Mouse (Mus musculus): ENCODE measurements around the gene Tdrd12.
A peak's percentile ranks its signal among the peaks of the same experiment; 100 is the strongest.
"Not testable (repeated sequence)": the region's sequence is repeated elsewhere in the genome, so short reads cannot be mapped to it uniquely, and the experiment has no call there.

The Tdrd12 gene

DNA sequence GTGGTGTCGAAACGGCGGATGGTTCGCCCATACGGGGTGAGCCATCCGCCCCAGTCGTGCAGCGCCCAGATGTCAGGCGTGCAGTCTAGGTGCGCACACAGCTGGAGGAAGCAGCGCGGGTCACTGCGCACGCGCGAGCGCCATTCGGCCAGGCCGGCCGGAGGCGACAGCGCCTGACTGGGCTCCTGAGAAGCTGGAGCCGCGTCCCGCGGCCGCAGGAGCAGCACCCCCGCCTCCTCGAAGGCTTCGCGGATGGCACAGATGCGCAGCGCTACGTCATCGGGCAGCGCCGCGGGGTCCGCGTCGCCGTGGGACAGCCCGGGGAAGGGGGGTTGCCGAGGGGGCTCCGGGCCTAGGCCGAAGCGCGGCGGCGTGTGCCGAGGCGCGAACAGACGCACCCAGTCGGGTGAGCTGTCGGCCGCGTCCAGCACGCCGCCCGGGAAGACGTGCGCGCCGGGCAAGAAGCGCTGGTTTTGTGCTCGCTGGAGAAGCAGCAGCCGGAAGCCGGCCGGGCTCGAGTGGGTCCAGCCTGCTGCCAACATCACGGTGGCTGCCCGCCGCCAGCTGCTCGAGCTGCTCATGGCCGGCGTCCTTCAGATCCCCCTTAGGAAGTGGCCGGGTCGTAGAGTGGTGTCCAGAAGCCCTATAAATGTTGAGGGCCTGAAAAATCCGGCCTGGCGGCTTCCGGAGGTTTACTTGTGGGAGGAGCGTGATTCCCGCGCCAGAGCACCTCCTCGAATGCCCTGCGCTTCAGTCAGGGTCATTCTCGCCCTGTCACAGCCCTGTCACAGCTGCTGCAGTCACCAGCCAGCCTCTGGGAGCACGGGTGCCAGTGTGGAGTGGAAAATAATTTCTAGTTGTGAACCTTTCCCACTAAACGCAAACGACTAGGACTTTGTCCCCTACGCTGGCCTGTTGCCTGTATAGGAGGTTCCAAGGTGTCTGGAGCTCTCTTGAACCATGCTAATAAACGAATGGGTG is 18.0 kb upstream of the Tdrd12 start:
- peak; percentile 78 to 80 for DNase-seq (ENCODE audit: low spot score in 2 of 2)

DNA sequence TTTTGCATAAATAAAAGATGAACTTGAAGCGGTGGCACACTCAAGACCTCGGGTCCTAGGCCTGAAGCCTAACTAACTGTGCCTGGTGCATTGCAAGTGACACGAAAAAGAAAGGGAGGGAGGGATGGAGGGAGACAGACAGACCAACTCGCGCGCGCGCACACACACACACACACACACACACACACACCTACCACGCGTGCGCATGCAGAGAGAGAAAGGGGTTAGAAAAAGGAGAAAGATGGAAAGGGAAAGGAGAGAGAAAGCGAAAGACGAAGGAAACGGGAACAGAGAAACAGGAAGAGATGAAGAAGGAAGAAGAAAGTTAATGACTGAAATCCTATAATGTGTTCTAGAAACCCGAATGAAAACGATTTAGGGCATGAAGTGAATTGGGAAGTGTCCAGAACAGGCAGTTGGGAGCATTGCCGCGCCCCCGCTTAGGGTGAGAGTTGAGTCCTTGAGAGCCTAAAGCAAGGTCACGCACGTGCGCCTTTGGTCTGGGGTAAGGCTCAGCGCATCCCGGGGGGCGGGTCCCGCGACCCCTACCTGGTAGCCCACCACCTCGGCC is 17.1 kb upstream of the Tdrd12 start:
- DNase-seq (ENCODE audit: low spot score in 2 of 2): peak; percentile 17 to 27

DNA sequence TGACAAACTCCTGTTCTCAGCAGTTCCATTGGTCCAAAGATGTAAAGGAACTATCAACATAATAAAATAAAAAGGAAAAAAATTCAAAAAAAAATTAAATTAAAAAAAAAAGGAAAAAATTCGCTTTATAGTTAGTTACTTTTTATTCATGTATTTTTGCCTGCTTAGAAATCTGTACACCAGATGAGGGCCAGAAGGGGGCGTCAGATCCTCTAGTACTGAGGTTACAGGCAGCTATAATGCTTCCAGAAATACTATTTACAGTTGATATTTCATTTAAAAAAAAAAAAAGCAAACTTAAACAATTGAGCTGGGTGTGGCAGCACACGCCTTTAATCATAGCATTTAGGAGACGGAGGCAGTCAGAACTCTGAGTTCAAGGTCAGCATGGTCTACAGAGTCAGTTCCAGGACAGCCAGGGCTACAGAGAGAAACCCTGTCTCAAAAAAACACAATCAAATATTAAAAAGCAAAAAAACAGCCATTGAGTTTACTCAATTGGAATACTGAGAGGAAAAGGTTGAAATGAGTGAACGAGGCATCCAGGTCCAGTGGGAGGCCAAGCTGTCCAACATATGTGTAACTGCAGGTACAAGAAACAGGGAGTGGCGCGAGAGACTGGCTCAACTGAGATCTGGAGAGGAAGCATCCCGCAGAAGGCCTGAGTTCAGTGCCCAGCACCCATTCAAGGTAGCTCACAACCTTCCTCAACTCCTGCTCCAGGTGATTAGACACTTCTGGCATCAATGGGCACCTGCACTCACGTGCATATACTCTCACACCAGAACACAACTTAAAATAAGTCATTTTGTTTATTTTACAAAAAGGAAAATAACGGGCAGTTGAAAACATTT is 16.4 kb upstream of the Tdrd12 start:
- peak; percentile 9 to 33 for DNase-seq (ENCODE audit: low spot score in 2 of 2)

DNA sequence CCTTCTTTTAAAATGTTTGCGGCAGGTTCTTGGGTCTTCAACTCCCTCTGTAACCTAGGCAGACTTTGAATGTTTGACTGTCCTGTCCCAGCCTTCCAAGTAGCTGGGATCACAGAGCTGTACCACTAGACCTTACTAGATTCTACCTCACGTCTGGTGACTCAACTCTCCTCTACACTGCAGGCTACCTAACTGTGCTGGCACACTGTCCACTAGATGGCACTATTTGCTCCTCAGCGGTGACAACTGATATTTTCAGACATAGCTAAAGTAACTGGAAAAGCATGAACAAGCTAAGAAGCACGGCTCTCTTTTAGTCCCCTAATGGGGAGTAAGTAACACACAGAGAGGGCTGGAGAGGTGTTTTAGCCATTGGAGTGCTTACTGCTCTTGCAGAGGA is 8.3 kb upstream of the Tdrd12 start:
- peak; percentile 29 to 66 for DNase-seq (ENCODE audit: low spot score in 2 of 2)

DNA sequence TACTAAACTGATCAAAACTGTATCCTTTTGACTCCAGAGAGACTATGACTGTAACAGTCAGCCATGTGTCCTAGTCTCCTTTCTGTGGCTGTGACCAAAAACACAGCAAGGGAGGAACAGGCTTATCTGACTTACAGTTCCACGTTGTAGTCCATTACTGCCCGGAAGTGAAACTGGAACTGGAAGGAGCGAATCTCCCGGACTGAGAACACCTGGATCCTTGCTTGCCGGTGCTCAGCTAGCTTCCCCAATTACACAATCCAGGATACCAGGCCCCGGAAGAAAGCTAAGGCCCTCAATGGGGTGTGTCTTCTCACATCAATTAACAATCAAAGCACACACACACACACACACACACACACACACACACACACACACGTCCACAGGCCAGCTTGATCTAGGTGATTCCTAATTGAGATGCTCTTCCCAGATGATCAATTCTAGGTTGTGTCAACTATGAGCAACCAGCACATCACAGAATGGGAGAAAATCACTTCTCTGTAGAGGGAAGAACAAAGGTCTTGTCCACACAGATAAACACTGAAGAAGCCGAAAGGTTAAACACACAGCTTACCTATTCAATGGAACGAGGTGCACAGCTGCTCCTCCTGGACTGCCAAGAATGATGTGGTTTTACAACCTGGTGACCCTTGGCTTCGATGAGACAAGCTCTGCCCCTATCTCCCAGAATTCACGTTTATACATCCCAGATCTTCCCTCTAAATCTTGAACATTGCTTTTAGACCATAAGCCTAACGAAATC is 1.6 kb downstream of the Tdrd12 start:
- no peak for DNase-seq (ENCODE audit: low spot score in 2 of 2)

DNA sequence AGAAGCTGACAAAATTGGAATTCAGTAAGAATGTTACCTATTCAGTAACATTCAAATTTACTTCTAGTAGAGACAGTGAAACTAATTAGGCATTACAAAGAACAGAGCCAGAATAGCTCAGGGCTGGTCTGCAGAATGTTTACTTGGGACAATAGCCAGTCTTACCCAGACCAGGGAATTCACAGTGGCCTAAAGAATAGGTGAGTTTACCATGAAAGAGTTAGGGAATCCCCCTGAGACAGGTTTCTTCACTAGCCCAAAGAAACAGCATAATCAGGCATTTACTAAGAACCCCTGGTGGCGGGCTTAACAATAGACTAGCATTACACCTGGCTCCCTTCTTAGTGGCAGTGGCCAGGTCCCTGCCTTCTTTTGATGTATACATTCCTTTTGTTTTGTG is 7.0 kb downstream of the Tdrd12 start:
- not testable (repeated sequence) for DNase-seq (ENCODE audit: low spot score in 2 of 2)

DNA sequence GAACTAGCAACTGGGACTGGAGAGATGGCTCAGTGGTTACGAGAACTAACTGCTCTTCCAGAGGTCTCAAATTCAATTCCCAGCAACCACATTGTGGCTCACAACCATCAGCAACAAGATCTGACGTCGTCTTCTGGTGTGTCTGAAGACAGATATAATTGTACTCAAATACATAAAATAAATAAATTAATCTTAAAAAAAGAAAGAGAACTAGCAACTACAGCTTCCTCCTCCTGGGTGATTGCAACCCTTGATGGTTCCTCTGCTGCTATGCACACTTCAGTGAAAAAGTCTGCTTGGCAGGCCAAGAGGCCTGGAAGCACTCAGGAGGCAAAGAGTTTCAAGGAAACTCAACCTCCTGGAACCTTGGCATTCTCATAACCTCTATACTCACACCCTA is 7.5 kb downstream of the Tdrd12 start:
- DNase-seq (ENCODE audit: low spot score in 2 of 2): no peak

DNA sequence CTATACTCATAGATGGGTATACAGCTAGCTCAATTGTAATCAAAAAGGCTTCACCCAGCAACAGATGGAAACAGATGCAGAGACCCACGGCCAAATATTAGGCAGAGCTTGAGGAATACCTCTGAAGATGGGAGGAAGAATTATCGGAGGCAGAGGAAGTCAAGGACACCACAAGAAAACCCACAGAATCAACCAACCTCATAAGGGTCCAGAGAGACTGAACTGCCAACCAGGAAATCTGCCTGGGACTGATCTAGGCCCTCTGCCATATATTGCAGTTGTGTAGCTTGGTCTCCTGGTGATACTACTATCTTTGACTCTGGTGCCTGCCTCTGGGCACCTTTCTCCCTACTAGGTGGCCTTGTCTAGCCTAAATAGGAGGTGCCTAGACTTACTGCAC is 10.8 kb downstream of the Tdrd12 start:
- DNase-seq (ENCODE audit: low spot score in 2 of 2): no peak

DNA sequence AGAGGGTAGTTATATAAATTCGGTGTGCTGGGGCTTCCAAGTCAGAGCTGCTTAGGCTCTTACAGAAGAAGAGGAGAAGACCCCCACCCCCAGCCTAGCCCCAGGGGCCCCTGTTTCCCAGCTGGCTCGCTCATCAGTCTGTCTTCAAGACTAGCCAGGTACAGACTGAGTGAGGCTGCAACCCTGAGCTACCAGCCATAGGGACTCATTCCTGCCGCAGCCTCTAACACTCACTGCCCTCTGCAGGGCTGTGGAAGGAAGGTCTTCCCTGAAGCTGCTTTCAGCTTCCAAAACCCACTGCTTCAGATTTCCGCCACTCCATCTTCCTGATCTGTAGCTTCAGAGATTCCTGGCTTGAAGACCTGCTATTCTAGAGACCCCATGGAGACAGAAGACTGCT is 35.5 kb downstream of the Tdrd12 start:
- DNase-seq (ENCODE audit: low spot score in 2 of 2): no peak

DNA sequence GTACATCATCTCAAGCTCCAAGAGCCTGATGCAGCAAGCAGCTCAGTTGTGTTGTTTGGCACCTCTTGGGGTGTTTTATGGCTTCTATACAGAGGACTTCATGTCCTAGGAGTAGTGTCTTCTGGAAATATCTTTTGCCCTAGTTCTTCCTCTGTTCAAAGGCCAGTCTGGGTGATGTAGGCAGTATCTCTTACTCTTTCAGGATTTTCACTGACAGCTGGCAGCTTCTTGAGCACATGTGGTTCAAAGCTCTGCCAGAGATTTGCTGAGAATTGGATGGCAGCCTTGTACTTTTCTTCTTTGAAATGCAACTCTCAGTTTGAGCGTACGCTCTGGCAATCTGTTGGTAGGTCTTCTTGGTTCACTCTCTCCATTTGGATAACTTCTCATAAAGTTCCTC is 40.0 kb downstream of the Tdrd12 start:
- DNase-seq (ENCODE audit: low spot score in 2 of 2): no peak

DNA sequence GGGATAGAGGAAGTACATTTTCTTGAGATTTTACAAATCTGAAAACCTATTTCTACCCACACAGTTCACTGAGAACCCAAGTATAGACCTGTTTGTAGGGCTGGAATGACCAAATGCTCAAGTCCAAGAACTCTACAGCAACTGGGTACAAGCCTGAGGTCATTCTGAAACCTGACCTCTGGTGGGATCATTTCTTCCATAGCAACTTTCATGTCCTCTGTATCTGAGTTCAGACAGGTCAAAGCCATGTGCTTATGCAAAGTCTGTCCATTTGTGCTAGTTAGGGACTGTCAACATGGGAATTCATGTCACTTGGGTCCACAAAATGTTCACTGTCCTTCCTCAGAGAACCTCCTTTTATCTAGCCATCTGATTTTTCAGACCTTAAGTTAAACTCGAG is 46.5 kb downstream of the Tdrd12 start:
- no peak for DNase-seq (ENCODE audit: low spot score in 2 of 2)

DNA sequence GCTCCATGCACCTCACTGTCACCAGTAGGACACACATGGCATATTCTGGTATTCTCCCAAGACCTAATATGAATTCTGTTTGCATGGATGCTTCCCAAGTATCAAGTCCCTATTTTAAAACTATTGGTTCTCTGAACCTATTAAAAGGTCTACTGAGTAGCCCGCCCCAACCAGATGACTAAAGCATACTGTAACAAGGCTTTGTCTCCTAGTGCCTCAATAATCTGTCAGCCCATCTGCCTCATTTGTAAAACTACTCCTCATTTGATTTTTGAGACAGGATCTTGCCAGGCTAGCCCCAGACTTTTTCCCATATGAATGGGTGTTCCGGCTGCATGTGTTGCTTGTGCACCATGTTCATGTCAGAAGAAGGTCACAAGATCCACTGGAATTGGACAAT is 47.4 kb downstream of the Tdrd12 start:
- DNase-seq (ENCODE audit: low spot score in 2 of 2): no peak

DNA sequence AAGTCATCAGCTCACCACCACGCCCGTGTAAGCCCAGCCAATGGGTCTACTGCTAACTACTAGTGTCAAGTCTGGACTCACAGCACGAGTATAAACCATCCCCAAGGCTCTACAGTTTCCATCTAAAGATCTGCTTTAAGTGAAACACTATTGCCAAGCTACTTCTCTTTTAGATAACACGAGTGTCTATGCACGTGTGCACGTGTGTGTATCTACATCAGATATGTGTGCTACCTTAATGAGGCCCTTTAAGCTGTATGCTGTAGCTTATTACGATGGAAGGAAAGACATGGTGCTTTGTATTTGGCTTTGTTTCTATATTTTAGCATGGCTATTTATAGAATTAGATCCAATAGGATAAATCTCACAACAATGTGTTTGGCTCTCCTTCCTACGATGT is 51.0 kb downstream of the Tdrd12 start:
- no peak for DNase-seq (ENCODE audit: low spot score in 2 of 2)

DNA sequence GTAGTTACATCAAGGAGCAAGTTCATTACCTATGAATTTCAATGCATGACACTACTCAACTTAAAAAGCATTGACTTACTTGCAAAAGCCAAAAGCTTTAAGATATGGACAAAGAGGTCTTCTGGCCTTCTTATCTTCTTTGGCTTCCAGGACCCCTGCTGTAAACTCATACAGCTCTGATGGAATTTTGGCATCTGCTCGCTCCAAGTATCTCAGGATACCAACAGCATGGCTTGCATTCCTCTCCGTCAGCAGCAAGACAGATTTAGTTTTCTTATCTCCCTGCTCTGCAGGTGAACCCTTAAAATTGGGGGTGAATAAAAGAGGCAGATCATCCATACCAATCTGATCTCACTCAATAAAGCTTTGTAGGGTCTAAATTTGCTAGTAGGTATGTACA is 52.4 kb downstream of the Tdrd12 start:
- DNase-seq (ENCODE audit: low spot score in 2 of 2): no peak

DNA sequence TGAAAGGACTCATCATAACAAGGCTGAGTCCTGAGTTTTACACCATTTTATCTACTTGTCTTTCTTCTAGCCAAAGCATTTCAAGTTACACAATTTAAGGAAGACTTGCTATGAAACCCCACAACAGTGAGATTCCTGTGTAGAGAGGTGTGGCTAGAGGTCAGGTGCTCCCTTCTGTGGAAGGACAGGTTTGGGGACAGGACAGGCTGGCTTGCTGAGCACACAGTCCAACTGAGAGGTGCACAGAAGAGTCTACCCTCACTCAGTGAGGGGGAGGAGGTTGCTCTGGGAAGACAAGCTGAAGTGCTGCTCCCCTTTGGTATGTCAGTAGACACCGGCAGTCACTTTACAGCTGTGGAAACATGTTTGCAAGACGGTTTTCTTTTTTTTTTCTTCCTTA is 61.1 kb downstream of the Tdrd12 start:
- no peak for DNase-seq (ENCODE audit: low spot score in 2 of 2)

DNA sequence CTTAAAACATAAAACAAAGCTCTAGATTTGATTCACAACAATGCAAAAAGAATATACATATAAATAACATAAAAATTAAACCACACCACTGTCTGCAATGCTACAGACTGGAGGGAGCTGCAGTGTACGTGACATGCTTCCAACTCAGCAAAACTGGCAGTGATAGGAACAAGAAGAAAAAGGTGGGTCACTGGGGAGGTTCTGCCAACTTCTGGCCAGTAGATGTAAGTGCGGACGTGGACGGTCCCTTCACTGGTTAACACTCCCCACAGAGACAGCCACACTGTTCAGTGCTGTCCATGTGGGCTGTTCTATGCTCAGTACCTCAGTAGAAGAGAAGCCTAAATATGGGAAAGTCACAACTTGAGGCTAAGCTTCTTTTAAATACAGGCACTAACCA is 66.8 kb downstream of the Tdrd12 start:
- DNase-seq (ENCODE audit: low spot score in 2 of 2): no peak

DNA sequence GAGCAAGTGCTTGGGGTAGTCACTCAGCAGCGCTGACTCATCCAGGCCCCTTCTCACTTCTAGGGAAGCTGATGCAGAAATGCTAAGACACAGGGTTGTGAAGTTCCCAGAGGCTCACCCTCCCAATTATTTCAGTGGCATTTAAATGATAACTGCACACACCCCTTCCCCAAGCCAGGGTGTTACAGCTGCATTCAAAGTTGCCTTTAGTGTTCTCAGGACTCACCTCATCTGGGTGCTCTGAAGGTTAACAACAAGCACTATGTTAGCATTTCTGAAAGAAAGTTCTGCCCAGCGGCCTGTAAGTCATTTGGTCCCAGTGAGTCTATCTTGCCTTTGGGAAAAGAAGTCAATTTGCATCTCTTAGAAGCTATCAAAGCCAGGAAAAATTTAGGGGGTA is 69.7 kb downstream of the Tdrd12 start:
- no peak for DNase-seq (ENCODE audit: low spot score in 2 of 2)

DNA sequence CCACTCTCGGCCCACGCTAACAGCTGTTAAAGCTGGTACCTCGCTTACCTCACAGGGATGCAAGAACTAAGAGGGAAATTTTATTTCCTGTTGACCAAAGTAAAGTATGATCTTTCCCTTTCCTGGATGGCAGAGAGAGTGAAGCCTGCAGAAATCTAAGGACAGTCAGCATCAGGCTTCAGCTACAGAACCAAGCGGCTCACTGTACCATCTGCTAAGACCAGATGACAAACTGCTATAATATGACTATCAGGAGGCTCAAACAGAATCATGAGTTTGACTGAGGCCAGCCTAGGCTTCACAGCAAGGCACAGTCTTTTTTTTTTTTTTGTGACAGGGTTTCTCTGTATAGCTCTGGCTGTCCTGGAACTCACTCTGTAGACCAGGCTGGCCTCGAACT is 72.5 kb downstream of the Tdrd12 start:
- no peak for DNase-seq (ENCODE audit: low spot score in 2 of 2)

DNA sequence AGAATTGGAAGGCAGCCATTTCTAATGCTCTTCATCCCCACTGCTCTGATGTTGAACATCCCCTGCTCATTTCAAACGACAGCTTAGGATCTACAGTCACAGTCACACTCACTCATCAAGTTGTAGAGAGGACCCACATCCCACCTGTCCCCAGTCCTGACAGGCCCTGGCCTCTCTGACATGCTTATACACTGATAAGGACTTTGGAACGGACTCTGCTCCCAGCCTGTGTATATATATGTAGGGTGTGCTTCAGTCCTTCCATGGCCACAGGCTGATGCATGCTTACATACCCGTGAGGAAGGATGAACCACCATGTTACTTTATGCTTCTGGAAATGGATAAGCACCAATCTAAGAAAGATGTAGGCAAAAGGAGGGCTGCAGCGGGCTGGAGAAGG is 76.6 kb downstream of the Tdrd12 start:
- DNase-seq (ENCODE audit: low spot score in 2 of 2): no peak

DNA sequence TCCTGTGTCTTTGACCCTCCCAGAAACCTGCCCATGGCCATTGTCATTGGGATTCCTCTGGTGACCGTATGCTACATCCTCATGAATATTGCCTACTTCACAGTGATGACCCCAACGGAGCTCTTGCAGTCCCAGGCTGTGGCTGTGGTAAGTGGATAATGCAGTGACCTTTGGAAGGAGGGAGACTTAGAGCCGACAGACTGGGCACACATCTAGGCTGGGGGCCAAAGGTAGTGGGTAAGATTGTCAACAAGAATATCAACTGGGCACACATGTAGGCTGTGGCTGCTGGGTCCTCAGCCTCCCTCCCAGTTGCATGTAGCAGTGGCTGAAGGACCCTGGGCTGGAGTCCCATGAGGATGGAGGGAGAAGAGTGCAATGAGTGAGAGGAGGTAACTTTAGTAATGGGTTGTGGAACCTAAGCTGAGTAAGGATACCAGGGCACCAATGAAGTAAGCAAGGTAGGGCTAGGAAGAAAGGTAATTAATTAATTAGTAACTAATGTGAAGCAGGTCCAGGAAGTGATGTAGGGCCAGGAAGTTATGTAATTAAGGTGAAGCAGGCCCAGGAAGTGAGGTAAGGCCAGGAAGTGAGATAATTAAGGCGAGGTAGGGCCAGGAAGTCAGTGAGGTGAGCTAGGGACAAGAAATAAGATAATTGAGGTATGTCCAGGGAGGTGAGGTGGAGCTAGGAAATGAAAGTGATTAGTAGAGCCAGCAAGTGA is 81.3 kb downstream of the Tdrd12 start:
- no peak for DNase-seq (ENCODE audit: low spot score in 2 of 2)

DNA sequence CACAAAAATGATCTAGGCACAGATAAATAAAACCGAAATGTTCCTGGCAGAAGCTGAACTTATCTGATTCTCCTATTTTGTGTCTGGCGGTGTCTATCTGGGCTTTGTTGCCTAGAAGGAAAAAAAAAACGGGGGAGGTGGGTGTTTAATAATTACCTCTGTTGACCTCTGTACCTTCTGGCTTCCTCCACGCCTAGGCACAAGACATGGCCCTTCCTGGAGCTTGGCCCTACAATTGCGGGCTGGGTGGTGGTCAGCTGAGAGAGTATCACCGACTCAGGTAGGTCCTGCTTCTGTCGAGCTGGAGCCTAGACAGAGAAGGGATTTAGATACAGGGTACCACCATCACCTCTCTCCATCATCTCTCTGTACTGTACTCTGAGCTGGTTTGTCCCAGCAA is 88.7 kb downstream of the Tdrd12 start:
- no peak for DNase-seq (ENCODE audit: low spot score in 2 of 2)
